Mouse (Mus musculus) heart, postnatal 0 days (tissue): Measurements from ENCODE around the gene Appl1.

Experiments
- CTCF ChIP-seq: IDR thresholded peaks from 2 replicates; pipeline ENCODE4 v1.5.1; 2016; ENCODE audit warnings: antibody characterized with exemption, control low read depth, low read depth
- EP300 ChIP-seq: IDR thresholded peaks from 2 replicates; pipeline ENCODE4 v1.6.1; 2016; ENCODE audit warnings: antibody characterized with exemption, low read depth

DNA sequence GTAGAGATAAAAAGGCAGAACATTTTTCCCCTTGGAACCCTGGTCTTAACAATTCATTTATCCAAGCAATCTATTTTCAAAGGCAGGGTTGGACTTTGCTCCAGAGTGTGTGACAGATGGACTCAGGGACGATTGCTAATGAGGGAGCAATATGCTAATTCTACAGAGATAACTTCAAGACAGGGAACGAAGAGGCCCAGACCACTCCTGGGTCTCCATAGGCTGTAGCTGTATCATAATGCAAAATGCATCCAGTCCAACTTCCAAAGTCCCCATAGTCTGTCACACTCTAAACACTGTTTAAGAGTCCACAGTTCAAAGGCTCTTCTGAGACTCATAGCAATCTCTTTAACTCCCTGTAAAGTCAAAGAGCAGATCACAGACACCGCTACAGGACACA lies 83.8 kb downstream of the Appl1 start:
- TF ChIP-seq CTCF (no peak), EP300 (no peak)
